Mouse (Mus musculus) left cerebral cortex, postnatal 14 days (tissue): ENCODE results near the gene Cacna1c. TPM values are rescaled to one million over a fixed set of nuclear protein-coding genes. Genes with fewer than 3 reads are reported as not detected.

Experiments used
- DNase-seq, 2 experiments: peaks; one replicate each; pipeline ENCODE4 v3.0.0; 2021 to 2022; ENCODE audit warnings: low spot score in 2 of 2, mixed read lengths in 1 of 2
- intact Hi-C: fragments of 180-260 bp; cut with DNase I; formaldehyde crosslinking; loops from one replicate; pipeline ENCODE4 v1.15.1; 2025
- total RNA-seq, 2 experiments: library from RNA; stranded (reverse); gene quantifications; 2 replicates each; pipeline ENCODE4 v1.2.3; 2021

Cacna1c gene
- total RNA-seq, 2 experiments from 2014 or later: 66.9 to 73.5 TPM

GRCm38 (mm10) chr6:118862091-118862490 lies 334.1 kb downstream of the Cacna1c start:
- intact Hi-C loops: no loop called here
- DNase-seq: no peak

- intact Hi-C loops: no loop called here
- DNase-seq: no peak
Measured at GRCm38 (mm10) chr6:118858431-118858830, 337.8 kb downstream of the Cacna1c start.

- DNase-seq: peak in 1 of 2 experiments; percentile 47
- intact Hi-C loops: loop anchor here (5.0 kb wide), 2 partner anchors 125 to 255 kb away; no protein-coding TSS in a partner anchor
Measured at GRCm38 (mm10) chr6:118852131-118852530, 344.1 kb downstream of the Cacna1c start.

GRCm38 (mm10) chr6:118851086-118851485 lies 345.1 kb downstream of the Cacna1c start:
- intact Hi-C loops: loop anchor here (5.0 kb wide), 2 partner anchors 126 to 256 kb away; no protein-coding TSS in a partner anchor
- peak; percentile 73 to 86 for DNase-seq

GRCm38 (mm10) chr6:118848640-118849039 lies 347.6 kb downstream of the Cacna1c start:
- intact Hi-C loops: no loop called here
- no peak for DNase-seq

GRCm38 (mm10) chr6:118847751-118848150 lies 348.5 kb downstream of the Cacna1c start:
- DNase-seq: no peak
- intact Hi-C loops: no loop called here

- intact Hi-C loops: no loop called here
- DNase-seq: peak; percentile 48 to 49
Measured at GRCm38 (mm10) chr6:118845829-118846228, 350.4 kb downstream of the Cacna1c start.

GRCm38 (mm10) chr6:118845180-118845579 lies 351.0 kb downstream of the Cacna1c start:
- intact Hi-C loops: no loop called here
- no peak for DNase-seq

- intact Hi-C loops: no loop called here
- DNase-seq: no peak
Measured at GRCm38 (mm10) chr6:118843566-118843965, 352.7 kb downstream of the Cacna1c start.

GRCm38 (mm10) chr6:118841892-118842291 lies 354.3 kb downstream of the Cacna1c start:
- DNase-seq: no peak
- intact Hi-C loops: no loop called here

GRCm38 (mm10) chr6:118838919-118839915 lies 357.0 kb downstream of the Cacna1c start:
- DNase-seq: no peak
- intact Hi-C loops: loop anchor here (10.0 kb wide), 1 partner anchor 194 kb away; no protein-coding TSS in a partner anchor

GRCm38 (mm10) chr6:118836693-118837092 lies 359.5 kb downstream of the Cacna1c start:
- no peak for DNase-seq
- intact Hi-C loops: loop anchor here (10.0 kb wide), 1 partner anchor 192 kb away; no protein-coding TSS in a partner anchor

- intact Hi-C loops: loop anchor here (10.0 kb wide), 1 partner anchor 189 kb away; no protein-coding TSS in a partner anchor
- DNase-seq: no peak
Measured at GRCm38 (mm10) chr6:118834046-118834445, 362.2 kb downstream of the Cacna1c start.

GRCm38 (mm10) chr6:118833049-118833448 lies 363.2 kb downstream of the Cacna1c start:
- intact Hi-C loops: loop anchor here (10.0 kb wide), 1 partner anchor 188 kb away; no protein-coding TSS in a partner anchor
- DNase-seq: no peak

- DNase-seq: no peak
- intact Hi-C loops: loop anchor here (10.0 kb wide), 1 partner anchor 188 kb away; no protein-coding TSS in a partner anchor
Measured at GRCm38 (mm10) chr6:118832616-118833015, 363.6 kb downstream of the Cacna1c start.

GRCm38 (mm10) chr6:118830851-118831250 lies 365.4 kb downstream of the Cacna1c start:
- intact Hi-C loops: loop anchor here (10.0 kb wide), 1 partner anchor 186 kb away; no protein-coding TSS in a partner anchor
- DNase-seq: no peak

- intact Hi-C loops: no loop called here
- no peak for DNase-seq
Measured at GRCm38 (mm10) chr6:118828187-118828586, 368.0 kb downstream of the Cacna1c start.

GRCm38 (mm10) chr6:118827560-118827959 lies 368.7 kb downstream of the Cacna1c start:
- intact Hi-C loops: no loop called here
- DNase-seq: no peak

- peak in 1 of 2 experiments; percentile 37 for DNase-seq
- intact Hi-C loops: no loop called here
Measured at GRCm38 (mm10) chr6:118825400-118825871, 370.8 kb downstream of the Cacna1c start.

- intact Hi-C loops: no loop called here
- DNase-seq: no peak
Measured at GRCm38 (mm10) chr6:118821536-118821935, 374.7 kb downstream of the Cacna1c start.
